Mouse (Mus musculus): ENCODE measurements around the gene Lca5. TPM values are rescaled to one million over a fixed set of nuclear protein-coding genes. Genes with fewer than 3 reads are reported as not detected.

The Lca5 gene
- total RNA-seq (2021) = 10 to 100 TPM; 16.8 to 20.6 TPM
- long read RNA-seq, experiment 1, partial matches to known transcripts = 1 of 4 reads
- long read RNA-seq, experiment 1, other reads (novel, unspliced or antisense) = 3 of 4 reads
- long read RNA-seq, experiment 2, partial matches to known transcripts = 1 of 5 reads
- long read RNA-seq, experiment 2, other reads (novel, unspliced or antisense) = 4 of 5 reads

DNA sequence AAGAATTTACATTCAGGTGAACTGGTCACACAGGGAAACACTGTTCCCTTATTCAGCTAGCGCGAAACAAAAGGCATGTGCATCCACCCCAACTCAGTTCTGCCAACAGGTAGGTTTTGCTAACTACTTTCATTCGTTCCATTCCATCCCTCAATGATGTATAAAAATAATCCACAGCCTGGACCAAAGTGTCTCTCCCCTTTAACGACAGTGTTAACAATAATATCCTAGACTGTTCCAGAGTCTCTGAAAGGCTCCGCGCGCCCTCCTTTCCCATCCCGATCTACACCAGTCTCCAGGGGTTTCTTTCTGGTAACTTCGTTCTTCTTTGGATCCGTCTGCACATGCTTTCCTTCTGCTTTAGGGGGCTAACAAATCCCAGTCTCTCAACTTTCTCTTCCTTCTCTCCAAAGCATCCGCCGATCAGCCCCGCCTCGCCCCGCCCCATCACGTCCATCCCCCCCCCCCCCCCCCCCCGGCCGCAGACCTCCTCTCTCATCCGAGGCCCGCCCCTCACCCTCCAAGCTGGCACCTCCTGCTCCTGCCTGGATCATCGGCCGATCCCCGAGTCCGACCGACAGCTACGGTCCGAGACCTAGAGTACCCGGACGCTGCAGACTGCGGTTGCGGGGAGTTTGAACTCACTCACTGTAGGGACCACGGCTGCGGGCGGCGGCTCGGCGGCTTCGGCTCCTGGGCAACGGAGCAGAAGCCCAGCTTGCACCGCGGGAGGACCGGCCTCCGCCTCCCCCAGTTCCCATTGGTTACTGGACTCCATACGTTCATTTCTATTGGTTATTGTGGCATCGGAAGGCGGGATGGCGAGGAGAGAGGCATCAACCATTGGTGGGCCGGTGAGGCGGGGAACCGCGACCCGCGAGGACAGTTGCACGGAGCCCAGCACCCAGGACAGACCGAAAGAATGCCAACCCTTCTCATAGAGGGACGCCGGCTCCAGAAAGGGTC, at the start of gene Lca5:
Gene Lca5 (minus strand): TSS at position 736 of the 966 bp plus-strand sequence.
- Histone ChIP-seq H3K27ac (peak within 1 kb of the TSS; percentile 91), H3K4me3 (peak within 1 kb of the TSS; percentile 61)
- no peak for TF ChIP-seq CTCF (conservative IDR thresholded peaks at IDR 0.05)
- DNase-seq (ENCODE audit: low spot score in 2 of 2) = peak; percentile 94 to 96

DNA sequence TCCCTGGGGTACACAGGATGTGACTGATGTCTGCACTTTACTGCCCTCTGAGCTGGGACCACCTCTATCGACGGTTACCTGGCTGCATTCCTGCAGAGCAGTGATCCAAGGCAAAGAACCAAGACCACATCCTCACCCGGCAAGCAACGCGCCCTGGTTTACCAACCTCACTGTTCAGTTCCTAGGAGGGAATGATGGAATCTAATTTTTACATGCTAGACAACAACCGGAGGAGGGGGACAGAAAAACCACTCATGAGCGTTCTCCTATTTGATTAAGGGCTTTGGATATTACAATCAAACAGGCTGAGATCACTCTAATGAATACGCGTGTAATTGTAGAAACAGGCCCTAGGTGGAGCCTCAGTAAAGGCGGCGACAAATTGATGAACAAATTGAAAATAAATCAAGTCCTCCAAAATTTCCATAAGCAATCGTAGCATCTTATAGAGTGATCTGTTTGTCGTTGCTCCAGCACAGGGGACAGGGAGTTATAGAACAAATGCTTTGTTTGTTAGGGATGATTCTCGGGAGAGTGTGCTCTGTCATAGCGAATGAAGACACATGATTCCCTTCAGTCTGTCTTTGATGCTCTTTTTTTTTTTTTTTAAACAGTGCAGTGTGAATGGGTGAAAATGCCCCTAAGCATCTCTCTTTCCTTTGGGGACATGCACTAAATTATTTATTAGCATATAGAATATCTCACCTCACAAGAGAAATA, 47.7 kb upstream of the Lca5 start:
- Histone ChIP-seq H3K4me3 (peak overlapping the region; percentile 45), H3K27ac (peak overlapping the region; percentile 80)
- DNase-seq (ENCODE audit: low spot score in 2 of 2) = peak; percentile 50 to 51
- peak; percentile 88 for TF ChIP-seq CTCF (conservative IDR thresholded peaks at IDR 0.05)

DNA sequence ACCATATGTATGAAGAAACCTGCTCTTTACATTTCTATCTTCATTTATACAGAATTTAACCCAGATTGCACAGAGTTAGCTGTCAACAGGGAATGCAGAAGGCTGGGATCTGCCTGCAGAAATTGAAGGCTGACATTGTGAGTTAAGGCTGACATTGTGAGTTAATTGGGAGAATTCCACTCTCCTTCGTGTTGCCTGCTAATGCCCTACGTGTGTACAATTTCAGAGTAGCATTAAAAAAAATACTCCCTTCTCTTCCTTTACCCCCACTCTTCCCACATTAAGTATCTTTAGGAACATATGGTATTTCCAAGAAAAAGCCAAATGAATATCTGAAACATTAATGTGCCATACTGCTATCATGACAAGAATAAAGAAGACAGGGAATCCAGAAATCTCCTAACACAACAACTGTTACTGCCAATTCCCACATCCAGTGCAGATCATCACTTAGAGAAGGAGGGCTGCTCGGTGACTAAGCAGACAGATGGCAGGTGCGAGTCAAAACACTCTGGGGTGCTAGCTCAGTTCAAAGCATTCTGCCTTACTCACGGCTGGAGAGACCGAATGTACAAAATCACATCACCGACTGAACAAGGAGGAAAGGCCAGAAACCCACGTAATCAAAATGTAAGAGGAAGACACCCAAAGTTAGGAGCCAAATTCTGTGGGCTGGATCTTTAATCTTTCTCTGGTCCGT, 47.0 kb upstream of the Lca5 start:
- peak overlapping the region; percentile 45 for H3K4me3 ChIP-seq
- DNase-seq (ENCODE audit: low spot score in 2 of 2) = peak; percentile 58 to 76

DNA sequence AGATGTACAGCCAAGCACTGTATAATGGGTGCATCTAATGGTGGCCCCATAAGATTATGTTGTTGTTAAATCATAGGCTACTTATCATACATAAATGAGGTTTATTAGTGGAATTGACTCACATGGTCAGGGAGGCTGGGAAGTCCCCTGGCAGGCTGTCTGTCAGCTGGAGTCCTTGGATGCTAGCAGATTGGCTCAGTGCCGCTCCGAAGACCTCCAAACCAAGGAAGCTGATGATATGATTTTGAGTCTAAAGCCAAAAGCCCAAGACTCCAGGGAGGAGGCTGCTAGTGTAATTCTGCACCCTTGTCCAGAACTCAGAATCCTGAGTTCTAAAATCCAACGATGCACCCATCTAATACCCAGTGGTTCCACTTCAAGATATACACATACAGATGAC, 45.0 kb upstream of the Lca5 start:
- no peak overlapping the region for H3K4me3 ChIP-seq
- no peak overlapping the region for H3K27ac ChIP-seq
- DNase-seq (ENCODE audit: low spot score in 2 of 2) = no peak
- TF ChIP-seq CTCF (conservative IDR thresholded peaks at IDR 0.05) = no peak

More for the DNA sequence above, 47.0 kb upstream of the Lca5 start:
- H3K27ac ChIP-seq = peak overlapping the region; percentile 80
- no peak for TF ChIP-seq CTCF (conservative IDR thresholded peaks at IDR 0.05)

DNA sequence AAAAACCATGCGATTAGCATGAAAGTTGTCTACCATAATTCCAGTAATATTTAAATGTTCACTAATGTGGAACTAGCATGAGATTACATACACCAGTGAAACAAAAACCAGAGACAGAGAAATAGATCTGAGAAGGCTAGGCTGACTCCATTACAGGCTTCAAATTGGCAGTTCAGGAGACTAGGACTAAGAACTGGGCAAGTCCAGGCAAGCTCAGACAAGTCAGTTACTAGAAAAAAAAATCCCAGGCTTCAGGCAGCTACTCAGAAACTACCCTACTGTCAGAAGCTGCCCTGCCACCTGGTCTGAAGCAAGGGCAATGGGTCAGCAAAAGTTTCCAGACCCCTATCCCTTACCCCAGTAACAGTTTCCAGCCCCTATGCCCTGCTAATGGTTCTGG, 44.4 kb upstream of the Lca5 start:
- H3K4me3 ChIP-seq = no peak overlapping the region
- H3K27ac ChIP-seq = no peak overlapping the region
- TF ChIP-seq CTCF (conservative IDR thresholded peaks at IDR 0.05) = no peak
- DNase-seq (ENCODE audit: low spot score in 2 of 2) = no peak

DNA sequence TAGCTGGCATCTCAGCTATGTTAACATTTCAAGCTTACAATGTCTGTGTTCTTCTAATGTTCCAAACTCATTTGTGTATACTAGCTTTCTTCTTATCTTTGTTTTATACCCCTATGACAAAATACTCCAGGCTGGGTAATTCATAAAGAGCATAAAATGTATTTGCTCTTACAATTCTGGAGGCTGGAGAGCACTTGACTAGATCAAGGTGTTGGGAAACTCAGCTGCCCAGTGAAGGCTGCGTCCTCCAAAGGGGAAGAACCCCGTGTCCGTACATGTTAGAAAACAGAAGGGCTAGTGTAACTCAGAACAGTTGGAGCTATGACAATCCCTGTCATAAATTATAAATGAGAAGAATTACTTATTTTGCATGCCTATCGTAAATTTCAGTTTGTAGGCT, 42.5 kb upstream of the Lca5 start:
- TF ChIP-seq CTCF (conservative IDR thresholded peaks at IDR 0.05) = no peak
- no peak overlapping the region for H3K4me3 ChIP-seq
- H3K27ac ChIP-seq = no peak overlapping the region
- no peak for DNase-seq (ENCODE audit: low spot score in 2 of 2)

DNA sequence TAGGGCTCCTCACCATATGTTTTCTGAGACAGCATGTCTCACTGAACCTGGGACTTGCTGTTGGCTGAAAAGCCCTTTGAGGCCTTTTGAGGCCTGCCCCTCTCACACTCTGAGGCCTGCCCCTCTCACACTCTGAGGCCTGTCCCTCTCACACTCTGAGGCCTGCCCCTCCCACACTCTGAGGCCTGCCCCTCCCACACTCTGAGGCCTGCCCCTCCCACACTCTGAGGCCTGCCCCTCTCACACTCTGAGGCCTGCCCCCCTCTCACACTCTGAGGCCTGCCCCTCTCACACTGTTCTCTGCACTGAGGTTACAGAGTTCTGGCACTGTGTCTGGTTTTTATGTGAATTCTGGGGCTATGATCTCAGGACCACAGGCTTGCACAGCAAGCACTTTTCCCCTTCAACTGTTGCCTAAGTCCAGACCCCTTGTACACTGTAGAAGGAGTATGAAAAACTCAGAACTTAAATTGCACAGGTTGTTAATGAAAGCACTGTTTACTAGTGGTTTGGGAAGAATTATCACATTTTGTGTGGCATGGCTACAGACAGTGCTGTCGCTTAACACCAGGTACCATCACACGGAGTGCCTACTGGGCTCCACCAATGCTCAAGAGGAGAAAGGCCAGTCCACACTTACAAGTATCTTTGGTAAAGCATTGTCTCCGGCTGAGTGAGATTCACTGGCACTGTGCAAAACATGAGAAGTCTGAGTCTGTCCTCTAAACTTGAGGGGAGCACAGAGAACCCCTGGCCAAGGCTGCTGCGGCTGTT, 41.4 kb upstream of the Lca5 start:
- H3K4me3 ChIP-seq = no peak overlapping the region
- DNase-seq (ENCODE audit: low spot score in 2 of 2) = no peak
- no peak for TF ChIP-seq CTCF (conservative IDR thresholded peaks at IDR 0.05)
- H3K27ac ChIP-seq = no peak overlapping the region

DNA sequence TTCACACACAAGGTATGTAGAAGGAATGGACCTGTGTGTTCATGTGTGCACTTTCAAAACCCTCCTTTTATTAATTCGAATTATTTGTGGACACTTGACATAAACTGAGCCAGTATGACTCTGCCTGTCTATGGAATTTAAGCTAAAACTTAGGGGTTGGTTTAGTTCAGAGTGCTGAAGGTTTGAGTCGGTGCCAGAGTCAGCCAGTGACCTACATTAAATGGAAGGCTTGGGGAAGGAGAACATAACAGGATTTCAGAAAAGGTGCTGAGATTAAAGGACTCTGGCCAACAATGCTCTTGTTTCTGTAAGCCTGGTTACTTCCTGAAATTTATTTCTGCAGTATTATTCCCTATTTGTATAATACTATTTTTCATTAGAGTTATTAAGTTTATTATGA, 28.9 kb upstream of the Lca5 start:
- no peak overlapping the region for H3K27ac ChIP-seq
- H3K4me3 ChIP-seq = no peak overlapping the region
- no peak for TF ChIP-seq CTCF (conservative IDR thresholded peaks at IDR 0.05)
- DNase-seq (ENCODE audit: low spot score in 2 of 2) = no peak

DNA sequence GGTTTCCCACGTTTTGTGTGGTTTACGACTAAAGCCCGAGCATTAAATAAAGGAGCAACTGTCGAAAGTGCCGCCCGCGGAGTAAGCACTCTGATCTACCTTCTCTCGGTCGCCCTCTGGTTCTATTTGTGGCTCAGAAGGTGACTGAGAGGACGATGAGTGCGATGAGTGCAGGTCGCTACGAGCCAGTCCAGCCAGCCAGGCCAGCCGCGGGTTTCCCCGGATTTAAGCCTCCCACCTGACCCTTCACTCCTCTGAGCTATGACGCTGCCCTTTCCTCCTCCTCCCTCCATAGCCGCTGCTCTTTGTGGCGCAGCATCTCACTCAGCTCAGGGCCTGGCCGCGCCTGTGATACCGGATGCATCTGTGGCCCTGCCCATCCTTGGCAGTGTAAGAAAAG, 6.8 kb upstream of the Lca5 start:
- 0 out of 2 replicates have a peak, but pooled peaks have one; percentile 1 for TF ChIP-seq CTCF (conservative IDR thresholded peaks at IDR 0.05)
- DNase-seq (ENCODE audit: low spot score in 2 of 2) = peak; percentile 11 to 34
- Histone ChIP-seq H3K4me3 (peak overlapping the region; percentile 44), H3K27ac (peak overlapping the region; percentile 85)

DNA sequence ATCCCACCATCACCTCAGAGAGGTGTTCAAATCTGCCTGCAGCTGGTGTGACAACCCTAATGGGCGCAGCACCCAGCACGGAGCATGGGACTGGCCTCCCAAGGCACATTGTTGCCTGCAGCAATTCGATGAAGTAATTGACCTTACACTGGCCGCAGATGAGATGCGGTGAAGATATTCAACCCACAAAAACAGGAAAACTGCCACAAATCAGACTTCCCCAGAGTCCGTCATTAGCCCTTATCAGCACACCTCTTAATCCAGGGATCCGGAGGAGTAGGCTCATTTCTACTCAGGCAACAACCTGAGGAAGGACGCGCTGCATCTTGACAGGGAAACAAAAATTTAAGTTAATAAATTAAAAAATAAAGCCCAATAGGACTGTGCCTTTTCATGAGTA, 6.2 kb upstream of the Lca5 start:
- DNase-seq (ENCODE audit: low spot score in 2 of 2) = no peak
- H3K4me3 ChIP-seq = peak overlapping the region; percentile 44
- H3K27ac ChIP-seq = peak overlapping the region; percentile 85
- TF ChIP-seq CTCF (conservative IDR thresholded peaks at IDR 0.05) = no peak

DNA sequence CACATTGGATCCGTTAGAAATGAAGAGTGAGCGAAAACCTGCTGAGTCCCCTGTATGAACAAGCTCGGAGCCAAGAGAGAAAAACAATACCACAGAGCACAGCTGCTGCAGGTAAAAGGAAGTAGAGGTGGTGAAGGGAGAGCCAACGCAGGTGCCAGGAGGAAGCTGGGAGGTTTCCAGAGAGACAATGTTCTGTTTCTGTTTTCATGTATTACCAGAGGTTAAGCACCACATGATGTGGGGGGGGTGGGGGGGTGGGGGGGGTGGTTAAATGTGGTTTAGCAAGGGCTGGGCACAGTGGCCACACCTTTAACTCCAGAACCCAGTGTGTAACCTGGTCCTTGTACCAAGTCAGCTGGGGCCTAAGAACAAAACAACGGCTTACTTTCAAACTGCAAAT, 3.3 kb downstream of the Lca5 start:
- Histone ChIP-seq H3K27ac (no peak overlapping the region), H3K4me3 (no peak overlapping the region)
- no peak for TF ChIP-seq CTCF (conservative IDR thresholded peaks at IDR 0.05)
- no peak for DNase-seq (ENCODE audit: low spot score in 2 of 2)

DNA sequence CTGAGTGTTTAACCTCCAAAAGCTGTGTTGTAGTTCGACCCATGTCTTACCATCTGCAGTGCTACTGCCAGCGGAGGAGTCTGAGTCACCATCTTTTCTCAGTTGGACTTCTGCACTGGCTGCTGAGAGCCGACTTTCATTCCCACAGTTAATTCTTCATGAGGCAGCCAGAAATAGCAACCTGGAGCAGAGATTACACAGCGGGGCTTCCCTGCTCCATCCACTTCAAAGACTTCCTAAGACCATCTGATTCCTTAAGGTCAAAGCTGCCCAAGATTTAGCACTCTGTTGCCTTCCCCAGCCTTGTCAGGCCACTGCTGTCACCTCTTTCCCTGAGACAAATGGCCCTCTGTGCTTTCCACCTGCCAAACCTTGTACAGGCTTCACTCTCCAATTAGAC, 6.4 kb downstream of the Lca5 start:
- Histone ChIP-seq H3K27ac (peak overlapping the region; percentile 2; the same call in 1 of the 2 replicates), H3K4me3 (no peak overlapping the region)
- TF ChIP-seq CTCF (conservative IDR thresholded peaks at IDR 0.05) = no peak
- DNase-seq (ENCODE audit: low spot score in 2 of 2) = no peak
